Mouse (Mus musculus) v-Abl transformed pro-B cells (cell line): ENCODE measurements around the gene S100a2.

Source experiments
- in situ Hi-C, 2 experiments: fragments of 400-800 bp; cut with MboI; formaldehyde crosslinking; loops; one replicate each; pipeline ENCODE4 v1.15.1; 2025; ENCODE audit not compliant: unreplicated experiment in 2 of 2

S100a2 gene

DNA sequence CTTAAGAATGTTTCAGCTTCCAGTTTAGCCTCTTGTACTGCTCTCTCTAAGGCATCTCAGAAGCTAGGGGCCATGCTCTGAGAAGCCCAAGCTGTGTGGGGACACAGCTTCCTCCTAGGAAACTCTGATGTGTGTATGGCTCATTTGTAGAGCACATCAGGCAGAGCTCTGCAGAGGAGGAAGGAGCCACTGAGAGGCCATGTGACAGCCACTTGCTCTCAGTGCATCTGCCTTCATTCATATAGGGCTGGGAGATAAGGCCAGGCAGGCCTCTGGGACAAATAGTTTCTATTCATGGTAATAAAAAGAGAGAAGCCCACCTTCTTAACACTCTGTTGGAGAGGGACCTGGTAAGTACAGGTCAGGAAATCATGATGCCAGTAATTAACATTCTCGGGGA is 4.4 kb downstream of the S100a2 start:
- in situ Hi-C loops = no loop called here

DNA sequence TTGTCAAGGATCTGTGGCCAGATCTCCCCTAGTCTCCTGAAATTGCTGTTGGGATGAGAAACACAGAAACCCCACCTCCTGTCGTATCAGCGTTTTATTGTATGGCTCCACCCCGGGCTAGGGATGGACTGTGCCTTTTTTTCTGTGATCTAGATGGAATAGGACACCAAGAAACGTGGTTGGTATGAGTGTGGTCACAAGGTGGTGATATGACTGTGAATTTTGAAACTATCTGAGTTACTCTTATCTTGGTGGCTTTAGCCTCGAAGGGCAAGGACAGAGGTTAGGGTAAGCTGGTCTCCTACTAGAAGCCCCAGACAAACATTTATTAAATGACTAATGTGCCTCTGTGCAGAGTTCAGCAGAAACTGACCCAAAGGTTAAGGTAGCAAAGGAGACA is 5.5 kb downstream of the S100a2 start:
- in situ Hi-C loops = no loop called here

DNA sequence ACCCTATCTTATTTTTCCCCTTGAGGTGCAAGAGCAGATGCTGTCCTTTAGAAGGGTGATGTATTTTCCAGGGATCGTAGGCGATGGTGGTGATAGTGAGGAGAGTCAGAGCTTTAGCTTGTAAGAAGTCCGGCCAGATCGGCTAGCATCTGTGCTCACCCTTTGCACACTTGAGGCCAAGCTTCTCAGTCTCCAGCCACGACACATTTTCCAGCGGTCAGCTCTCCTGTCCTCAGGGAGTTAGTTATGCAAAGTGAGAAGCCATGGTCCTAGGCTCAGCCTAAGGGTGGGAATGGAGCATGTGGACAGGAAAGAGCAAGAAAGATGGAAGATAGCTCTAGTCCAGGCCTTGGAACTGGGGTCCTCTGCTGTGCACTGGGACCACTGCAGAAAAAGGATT is 6.8 kb downstream of the S100a2 start:
- in situ Hi-C loops = no loop called here

DNA sequence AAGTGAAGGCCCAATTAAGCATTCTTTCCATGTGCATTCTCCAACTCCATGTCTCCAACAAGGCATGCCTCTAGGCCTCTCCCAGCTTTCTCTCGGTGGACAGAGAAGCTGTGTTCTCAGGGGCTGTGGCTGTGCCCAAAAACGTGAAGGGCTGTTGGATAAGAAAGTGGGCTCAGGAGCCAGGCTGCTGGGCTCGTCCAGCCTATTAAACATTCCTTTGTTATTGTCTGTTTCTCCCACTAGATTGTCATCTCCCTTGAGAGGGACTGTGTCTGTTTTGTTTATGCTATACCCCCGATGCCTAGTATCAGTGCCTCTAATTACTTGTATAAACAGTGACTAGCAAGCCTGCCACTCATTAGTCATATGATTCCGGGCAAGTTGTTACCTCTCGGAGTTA is 7.7 kb downstream of the S100a2 start:
- in situ Hi-C loops = no loop called here

DNA sequence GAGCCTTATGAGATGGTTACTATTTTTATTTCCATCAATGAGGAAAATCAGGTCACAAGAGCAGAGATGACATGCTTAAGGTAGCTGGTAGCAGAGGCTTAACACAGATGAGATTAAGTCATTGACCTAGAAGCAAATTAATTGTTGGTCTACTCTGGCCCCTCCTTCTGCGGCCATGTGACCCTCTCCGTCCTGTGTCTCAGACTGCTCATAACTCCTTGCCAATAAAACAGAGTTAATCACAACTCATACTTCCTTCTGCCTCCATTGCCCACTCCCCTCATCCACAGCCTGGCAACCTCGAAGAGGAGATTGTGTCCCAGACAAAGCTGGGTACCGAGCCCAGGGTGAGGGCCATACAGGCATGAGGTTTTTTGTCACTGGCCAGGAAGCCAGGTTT is 8.2 kb downstream of the S100a2 start:
- in situ Hi-C loops = no loop called here

DNA sequence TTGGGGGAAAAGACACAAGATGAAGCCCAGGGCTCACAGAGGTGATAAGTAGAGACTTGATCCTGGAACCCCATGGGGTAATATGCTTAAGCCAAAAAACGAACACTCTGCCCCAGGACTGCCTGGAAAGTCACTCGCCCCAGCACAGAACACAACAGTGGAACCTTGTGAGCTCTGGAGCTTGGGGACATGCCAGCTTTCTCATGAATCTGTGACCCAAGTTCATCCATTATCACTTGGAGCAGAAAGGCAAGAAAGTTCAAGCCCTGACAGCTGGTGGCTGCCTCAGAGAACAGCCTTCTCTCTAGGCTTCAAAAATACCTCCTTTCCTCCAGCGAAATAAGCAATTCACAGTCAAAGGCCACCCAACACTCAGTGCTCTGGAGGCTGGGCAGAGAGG is 9.4 kb downstream of the S100a2 start:
- in situ Hi-C loops = no loop called here

DNA sequence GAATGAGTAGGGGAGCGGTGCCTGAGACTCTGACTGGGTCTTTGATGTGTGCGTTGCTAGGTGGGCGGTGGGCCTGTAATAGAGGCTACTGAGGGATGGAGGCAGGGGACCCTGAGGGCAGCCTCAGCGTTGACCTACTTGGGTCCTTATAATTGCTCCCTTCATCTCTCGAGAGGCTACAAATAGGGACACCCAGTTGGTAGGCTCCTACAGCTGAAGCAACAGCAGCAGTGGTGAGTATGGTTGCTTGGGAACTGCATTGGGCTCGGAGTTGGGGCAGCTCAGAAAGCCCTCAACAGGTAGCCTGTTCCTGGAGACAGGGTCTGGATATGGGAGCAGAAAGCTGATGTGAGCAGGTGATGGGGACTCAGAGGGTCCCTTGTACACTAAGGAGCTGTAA is 10.0 kb downstream of the S100a2 start:
- in situ Hi-C loops = loop anchor here in 1 of 2 experiments (25.0 kb wide), 1 partner anchor 388 kb away; the partner anchor contains the start of genes Rab13 and Rps27

DNA sequence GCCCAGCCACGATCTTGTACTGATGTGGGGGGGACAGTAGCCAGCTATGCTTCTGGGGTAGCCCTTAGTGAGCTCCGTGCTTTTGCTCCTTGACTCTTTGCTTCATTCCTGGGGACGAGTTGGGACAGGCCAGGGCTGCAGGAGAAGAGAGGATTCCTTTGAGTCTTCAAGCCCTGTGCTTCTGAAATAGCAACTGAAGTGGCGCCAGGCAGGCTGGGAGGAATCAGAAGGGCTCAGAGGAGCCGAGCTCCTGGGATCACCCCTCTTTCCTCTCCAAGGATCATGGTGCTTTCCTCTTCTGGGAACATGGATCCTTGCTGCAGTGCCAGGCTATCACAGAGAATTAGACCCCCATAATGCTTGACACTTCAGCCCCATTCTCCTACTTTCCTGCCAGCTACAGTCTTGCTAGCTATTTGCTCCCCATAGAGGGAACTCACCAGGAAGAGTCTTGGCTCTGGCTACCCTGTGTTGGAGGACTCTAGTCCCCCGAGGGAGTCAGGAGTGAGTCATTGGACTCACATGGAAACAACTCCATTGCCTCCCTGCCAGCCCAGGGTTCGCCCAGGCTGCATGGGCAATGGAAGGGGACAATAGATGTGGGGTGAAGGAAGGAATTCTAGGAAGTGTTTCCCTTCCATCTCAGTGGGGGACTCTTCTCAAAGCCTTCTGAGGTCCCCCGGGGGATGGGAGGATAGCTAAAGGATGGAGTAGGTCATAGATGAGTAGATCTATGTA is 10.6 kb downstream of the S100a2 start:
- in situ Hi-C loops = loop anchor here in 1 of 2 experiments (25.0 kb wide), 1 partner anchor 388 kb away; the partner anchor contains the start of genes Rab13 and Rps27

DNA sequence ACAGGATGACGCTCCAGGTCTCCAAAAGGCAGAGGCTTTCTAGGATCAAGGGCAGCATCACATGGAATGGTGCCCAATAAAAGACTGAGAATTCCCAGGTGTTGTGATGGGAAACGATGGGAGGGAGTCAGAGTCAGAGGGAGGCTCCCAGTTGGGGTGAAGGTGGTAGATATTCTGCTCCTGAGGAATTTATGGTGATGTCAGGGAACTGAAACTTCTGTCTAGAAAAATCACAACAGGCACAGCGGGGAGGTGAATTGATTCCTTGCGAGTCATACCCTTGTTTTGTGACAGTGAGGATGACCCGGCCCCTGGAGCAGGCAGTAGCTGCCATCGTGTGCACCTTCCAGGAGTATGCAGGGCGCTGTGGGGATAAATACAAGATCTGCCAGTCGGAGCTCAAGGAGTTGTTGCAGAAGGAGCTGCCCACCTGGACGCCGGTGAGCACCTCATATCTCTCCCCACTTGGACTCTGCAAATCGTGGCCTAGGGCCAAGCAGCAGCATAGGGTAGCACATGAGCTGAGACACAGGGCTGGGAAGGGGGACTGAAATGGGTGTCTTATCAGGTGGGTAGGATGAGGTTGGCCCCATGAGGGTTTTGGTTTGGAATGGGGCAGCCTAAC is 11.6 kb downstream of the S100a2 start, which contains the start of gene Gm42674:
Gene Gm42674 (plus strand): TSS at position 419 of the 625 bp plus-strand sequence.
- in situ Hi-C loops = loop anchor here in 1 of 2 experiments (25.0 kb wide), 1 partner anchor 389 kb away; the partner anchor contains the start of genes Rab13 and Rps27

DNA sequence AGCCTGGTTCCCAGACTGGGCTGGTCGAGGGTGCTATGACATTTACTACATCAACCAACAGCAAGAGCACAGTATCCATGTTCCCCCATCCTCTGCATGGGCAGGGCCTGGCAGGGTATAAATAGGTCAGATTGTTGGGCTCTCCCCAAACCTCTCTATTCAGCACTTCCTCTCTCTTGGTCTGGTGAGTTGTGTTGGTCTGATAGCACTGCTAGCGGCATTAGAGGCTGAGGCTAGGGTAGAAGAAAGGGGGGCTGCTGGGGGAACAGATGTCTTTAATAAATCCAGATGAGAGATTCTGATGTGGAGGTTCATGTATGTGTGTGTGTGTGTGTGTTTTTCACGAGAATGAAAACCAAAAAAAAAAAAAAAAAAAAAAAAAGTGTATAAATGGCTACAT is 13.6 kb downstream of the S100a2 start, which contains the start of gene S100a4:
Gene S100a4 (plus strand): TSS at position 149 of the 400 bp plus-strand sequence.
- in situ Hi-C loops = loop anchor here in 1 of 2 experiments (25.0 kb wide), 1 partner anchor 391 kb away; the partner anchor contains the start of genes Rab13 and Rps27

DNA sequence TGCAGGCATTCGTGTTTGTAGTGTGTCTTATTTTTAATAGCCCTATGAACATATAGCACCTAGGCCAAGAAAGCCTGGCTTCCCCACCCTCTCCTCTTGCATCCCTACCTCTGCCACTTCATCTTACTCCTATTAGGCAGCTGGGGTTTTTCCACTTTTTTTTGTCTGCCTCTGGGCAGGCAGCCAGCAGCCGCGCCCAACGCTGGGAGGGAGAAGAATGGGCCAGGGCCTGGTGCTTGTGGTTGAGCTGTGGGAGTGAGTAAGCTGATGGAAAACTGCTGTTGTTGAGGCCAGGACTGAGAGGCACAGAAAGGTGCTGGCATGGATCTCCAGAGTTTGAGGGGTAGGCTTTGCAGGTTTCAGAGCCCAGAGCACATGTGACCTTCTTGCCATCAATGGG is 14.4 kb downstream of the S100a2 start:
- in situ Hi-C loops = loop anchor here in 1 of 2 experiments (25.0 kb wide), 1 partner anchor 392 kb away; the partner anchor contains the start of genes Rab13 and Rps27

DNA sequence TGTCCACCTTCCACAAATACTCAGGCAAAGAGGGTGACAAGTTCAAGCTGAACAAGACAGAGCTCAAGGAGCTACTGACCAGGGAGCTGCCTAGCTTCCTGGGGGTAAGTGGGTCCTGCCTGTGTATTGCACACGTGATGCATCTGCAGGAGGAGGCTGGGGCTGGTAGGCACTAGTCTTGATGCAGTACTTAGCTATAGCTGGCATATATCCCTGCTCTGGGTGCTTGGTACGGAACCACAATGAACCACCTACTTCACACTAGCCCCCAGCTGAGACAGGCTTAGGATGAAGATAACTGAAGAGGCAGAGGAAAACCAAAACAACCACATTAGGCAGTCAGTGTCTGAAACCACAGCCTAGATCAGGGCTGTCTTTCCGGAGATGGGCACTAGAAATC is 15.0 kb downstream of the S100a2 start:
- in situ Hi-C loops = loop anchor here in 1 of 2 experiments (25.0 kb wide), 1 partner anchor 393 kb away; the partner anchor contains the start of genes Rab13 and Rps27

DNA sequence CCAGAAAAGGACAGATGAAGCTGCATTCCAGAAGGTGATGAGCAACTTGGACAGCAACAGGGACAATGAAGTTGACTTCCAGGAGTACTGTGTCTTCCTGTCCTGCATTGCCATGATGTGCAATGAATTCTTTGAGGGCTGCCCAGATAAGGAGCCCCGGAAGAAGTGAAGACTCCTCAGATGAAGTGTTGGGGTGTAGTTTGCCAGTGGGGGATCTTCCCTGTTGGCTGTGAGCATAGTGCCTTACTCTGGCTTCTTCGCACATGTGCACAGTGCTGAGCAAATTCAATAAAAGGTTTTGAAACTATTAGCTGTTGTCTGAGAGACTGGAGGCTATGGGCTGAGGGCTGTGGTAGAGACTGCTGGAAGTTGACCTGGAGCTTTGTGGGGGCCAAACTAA is 15.7 kb downstream of the S100a2 start:
- in situ Hi-C loops = loop anchor here in 1 of 2 experiments (25.0 kb wide), 1 partner anchor 393 kb away; the partner anchor contains the start of genes Rab13 and Rps27

DNA sequence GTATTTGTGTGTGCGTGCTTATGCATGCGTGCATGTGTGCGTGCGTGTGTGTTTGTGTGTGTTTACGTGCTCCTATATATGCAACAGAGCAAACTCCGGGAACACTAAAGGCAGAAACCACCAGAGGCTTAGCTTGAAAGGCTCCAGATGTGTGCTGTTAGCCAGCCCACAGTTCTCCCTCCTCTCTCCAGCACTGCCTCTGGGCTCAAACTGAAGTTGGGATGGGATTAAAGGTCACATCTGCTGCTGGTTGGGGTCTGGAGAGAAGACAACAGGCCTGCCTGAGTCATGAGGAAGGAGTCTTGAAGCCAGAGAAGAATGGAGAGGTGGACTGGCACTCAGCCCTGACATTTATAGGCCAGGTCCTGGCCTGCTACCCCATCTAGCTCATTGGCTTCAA is 16.1 kb downstream of the S100a2 start:
- in situ Hi-C loops = loop anchor here in 1 of 2 experiments (25.0 kb wide), 1 partner anchor 394 kb away; the partner anchor contains the start of genes Rab13 and Rps27

DNA sequence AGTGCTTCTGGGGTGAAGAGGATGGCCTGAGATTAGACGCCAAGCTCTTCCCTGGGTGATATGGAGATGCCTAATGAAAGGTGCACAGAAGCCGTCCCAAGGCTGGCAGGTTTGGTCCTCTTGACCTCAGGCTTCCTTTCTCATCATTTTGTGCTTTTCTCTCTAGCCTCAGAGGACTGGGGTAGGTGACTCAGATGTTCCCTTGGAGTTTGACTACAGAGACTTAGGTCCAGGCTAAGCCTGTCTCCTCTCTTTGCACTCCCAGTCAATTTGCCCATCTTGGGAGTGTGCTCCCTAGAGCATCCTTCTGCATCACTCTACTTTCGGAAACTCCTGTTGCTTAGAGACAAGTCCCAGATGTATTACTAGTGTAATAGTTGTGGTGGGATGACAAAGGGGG is 17.3 kb downstream of the S100a2 start:
- in situ Hi-C loops = loop anchor here in 1 of 2 experiments (25.0 kb wide), 1 partner anchor 395 kb away; the partner anchor contains the start of genes Rab13 and Rps27

DNA sequence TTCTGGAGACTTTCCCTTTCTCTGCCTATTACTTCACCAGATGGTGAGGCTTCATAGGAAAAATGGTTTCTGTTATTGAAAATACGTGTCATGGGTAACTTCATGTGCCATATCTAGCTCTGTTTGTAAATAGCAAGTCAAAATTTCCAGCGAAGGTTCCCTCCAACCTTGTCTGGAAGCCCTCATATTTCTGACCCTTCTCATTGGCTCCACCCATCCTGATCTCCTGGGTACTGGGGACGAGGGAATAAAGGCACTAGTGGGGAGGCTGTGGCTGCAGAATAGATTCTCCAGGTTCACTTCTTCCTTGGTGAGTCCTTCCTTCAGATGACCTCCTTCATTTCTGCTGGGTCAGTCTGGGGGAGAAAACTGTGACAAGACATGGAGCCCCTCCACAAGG is 18.2 kb downstream of the S100a2 start, which contains the start of gene S100a5:
Gene S100a5 (plus strand): TSS at position 301 of the 400 bp plus-strand sequence.
- in situ Hi-C loops = loop anchor here in 1 of 2 experiments (25.0 kb wide), 1 partner anchor 396 kb away; the partner anchor contains the start of genes Rab13 and Rps27

DNA sequence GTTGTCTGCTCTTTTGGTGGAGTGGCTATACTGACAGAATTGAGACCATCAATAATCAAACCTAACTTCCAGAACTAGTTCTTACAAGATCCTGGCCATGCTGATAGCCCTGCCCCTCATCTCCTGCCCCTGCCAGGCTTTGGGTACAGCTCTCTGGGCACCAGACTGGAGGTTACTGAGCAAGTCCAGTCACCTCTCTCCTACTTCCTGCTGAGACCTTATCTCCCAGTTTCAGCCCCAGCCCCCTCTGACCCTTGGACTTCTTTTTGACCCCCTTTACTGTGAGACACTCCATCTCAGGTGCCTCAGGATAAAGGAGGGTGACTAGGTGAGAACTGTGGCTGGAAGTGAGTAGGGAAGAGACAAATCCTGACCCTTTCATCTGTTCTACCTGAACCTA is 19.1 kb downstream of the S100a2 start:
- in situ Hi-C loops = loop anchor here in 1 of 2 experiments (25.0 kb wide), 1 partner anchor 397 kb away; the partner anchor contains the start of genes Rab13 and Rps27

DNA sequence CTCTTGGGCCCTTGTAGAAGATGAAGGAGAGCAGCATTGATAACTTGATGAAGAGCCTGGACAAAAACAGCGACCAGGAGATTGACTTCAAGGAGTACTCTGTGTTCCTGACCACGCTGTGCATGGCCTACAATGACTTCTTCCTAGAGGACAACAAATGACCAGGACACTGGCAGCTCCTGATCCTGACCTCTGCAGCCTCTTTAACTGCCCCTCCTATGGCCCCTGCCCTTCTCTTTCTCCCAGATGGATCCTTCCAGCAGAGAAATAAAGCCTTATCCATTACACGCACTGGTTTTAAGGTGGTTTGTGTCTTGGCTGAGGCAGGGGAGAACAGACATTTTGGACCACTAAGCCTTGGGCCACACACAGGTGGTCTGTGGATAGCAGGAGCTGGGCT is 21.4 kb downstream of the S100a2 start:
- in situ Hi-C loops = loop anchor here (5.0 to 25.0 kb wide), 3 partner anchors 119 to 399 kb away; partner anchors contain the start of genes Snapin (in 2 of the 2), Rab13 (in 1 of the 2) and Rps27 (in 1 of the 2)

DNA sequence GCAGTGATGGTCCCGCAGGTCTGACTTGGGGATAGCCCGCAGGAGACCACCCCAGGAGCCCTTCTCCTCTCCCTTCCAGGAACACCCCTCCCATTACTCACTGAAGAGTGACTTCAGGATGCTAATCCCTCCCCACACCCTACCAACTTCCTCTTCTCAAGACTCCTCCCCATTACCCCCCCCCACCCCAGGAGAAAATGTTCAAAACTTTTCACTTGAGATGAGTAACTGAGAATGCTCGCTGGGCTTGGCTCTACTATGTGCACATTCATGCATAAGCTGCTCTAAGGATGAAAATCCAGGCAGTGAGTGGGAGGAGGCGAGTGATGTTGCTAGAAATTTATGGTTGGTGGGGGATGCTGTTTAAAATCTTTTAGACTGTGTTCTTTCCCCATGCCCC is 22.0 kb downstream of the S100a2 start:
- in situ Hi-C loops = loop anchor here (5.0 to 25.0 kb wide), 3 partner anchors 120 to 400 kb away; partner anchors contain the start of genes Snapin (in 2 of the 2), Rab13 (in 1 of the 2) and Rps27 (in 1 of the 2)

DNA sequence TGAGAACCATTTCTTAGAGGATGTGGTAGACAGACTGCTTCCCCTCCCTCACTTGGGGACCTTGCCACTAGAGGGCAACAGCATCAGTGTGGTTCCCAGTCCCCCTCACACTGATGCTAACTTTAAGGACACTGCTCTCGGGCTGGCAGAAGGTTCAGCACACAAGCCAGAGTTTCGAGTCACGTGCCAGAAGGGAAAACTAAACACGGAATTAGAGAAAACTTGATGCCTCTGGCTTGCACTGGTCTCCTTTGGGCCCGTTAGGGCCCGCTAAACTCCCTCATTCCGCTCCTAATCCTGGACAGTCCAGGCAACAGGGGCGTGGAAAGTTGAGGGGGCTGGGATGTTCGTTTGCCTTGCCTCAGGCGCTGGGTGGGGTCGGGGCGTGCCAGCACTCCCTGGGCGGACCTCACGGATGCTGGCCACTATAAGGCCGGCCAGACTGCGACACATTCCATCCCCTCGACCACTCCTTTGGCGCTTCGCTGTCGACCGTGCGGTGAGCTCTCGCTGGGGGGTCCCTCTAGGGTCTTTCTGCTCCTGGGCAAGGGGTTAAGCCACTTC is 22.8 kb downstream of the S100a2 start, which contains the start of gene S100a6:
Gene S100a6 (plus strand): TSS at position 155 of the 564 bp plus-strand sequence.
- in situ Hi-C loops = loop anchor here (5.0 to 25.0 kb wide), 3 partner anchors 121 to 401 kb away; partner anchors contain the start of genes Snapin (in 2 of the 2), Rab13 (in 1 of the 2) and Rps27 (in 1 of the 2)
